Mouse (Mus musculus) ES-E14 (cell line): ENCODE measurements around the gene Gm49486.
A peak's percentile ranks its signal among the peaks of the same experiment; 100 is the strongest.

Experiments used
- CHD2 ChIP-seq: IDR thresholded peaks from 2 replicates; pipeline ENCODE4 v1.6.1; 2014; ENCODE audit warnings: mild to moderate bottlenecking, low read depth, low read length, inconsistent platforms
- HCFC1 ChIP-seq: IDR thresholded peaks from 2 replicates; pipeline ENCODE4 v1.6.1; 2012; ENCODE audit warnings: low read length, inconsistent platforms, borderline replicate concordance; ENCODE audit not compliant: insufficient read depth
- MAFK ChIP-seq: IDR thresholded peaks from 2 replicates; pipeline ENCODE4 v1.6.1; 2014; ENCODE audit warnings: mild to moderate bottlenecking, low read depth, low read length, inconsistent platforms; ENCODE audit not compliant: insufficient read depth
- ZC3H11A ChIP-seq: IDR thresholded peaks from 2 replicates; pipeline ENCODE4 v1.6.1; 2012; ENCODE audit warnings: low read depth, mild to moderate bottlenecking, inconsistent platforms, low read length, borderline replicate concordance
- ZNF384 ChIP-seq: IDR thresholded peaks from 2 replicates; pipeline ENCODE4 v1.6.1; 2012; ENCODE audit warnings: low read depth, low read length, inconsistent platforms

GRCm38 (mm10) chr15:79280209-79280608, 51.0 kb downstream of the Gm49486 start:
- TF ChIP-seq ZC3H11A, result peak; percentile 63; the same call in 1 of the 2 replicates
- no peak for TF ChIP-seq HCFC1
- TF ChIP-seq CHD2, result 0 out of 2 replicates have a peak, but pooled peaks have one; percentile 27
- TF ChIP-seq ZNF384, result no peak
- no peak for TF ChIP-seq MAFK
